24 mouse cellular contexts compared by ENCODE assay signal in genomic region chr1:90502371-90502770, GRCm38 (mm10).
DNase-seq lines count a peak whose midpoint lies in the region; ATAC-seq and TF ChIP-seq lines count a peak whose summit lies in the region.
"Had no signal": no experiment of that assay in that cellular context is flagged by ENCODE, and none has a peak within 500 bp of the region (broad histone marks: within the 10 kb centered on the region; RNA-seq: fewer than 3 reads in every experiment).

No protein-coding gene starts in this region.

- H3K79me2 ChIP-seq in heart, adult 2 months (replicated peaks; ENCODE audit: control insufficient read depth, insufficient read depth, low read length), result no peaks in the 10 kb centered on the region

- no peak for DNase-seq in gastrocnemius, adult 2 months
- DNase-seq in gastrocnemius, postnatal 25 days, result no peak
- no peak for DNase-seq in heart, adult 2 months
- DNase-seq in heart, postnatal 4 days, result no peak
- no peak for DNase-seq in midbrain, embryonic 10.5 days (ENCODE audit: low spot score)
- no peak for DNase-seq in midbrain, embryonic 14.5 days
- DNase-seq: adrenal gland, adult 8-10 months; adrenal gland, postnatal 14 days; adrenal gland, postnatal 36 days; B cell, adult 2 months; cerebellum, adult 11-12 months; cerebellum, adult 2 months; cerebellum, adult 9-10 months; cerebellum, postnatal 10 days; cerebellum, postnatal 25 days had no signal

- no peak for ATAC-seq in midbrain, embryonic 14.5 days (ENCODE audit: low FRiP score, low TSS enrichment)
- ATAC-seq: activated CD4-positive, CD25-positive, alpha-beta regulatory T cell, adult 4 months; CD4-positive, CD25-positive, alpha-beta regulatory T cell, adult 4 months; forebrain, embryonic 13.5 days; forebrain, embryonic 15.5 days; Patski had no signal

- H3K9me3 ChIP-seq in midbrain, embryonic 10.5 days (replicated peaks), result peaks cover 13% of the 10 kb centered on the region
- peaks cover 3% of the 10 kb centered on the region for H3K9me3 ChIP-seq in midbrain, embryonic 14.5 days (ENCODE audit: control insufficient read depth, low read length)
- H3K9me3 ChIP-seq: forebrain, embryonic 13.5 days; forebrain, embryonic 15.5 days had no signal

- no peak for TF ChIP-seq CTCF in gastrocnemius, adult 2 months (IDR thresholded peaks at IDR 0.05)
- TF ChIP-seq CTCF in heart, adult 2 months (IDR thresholded peaks at IDR 0.05), result no peak

- 78% methylated on average over 3 of the region's 3 CpGs for WGBS in heart, adult 2 months
- 92% methylated on average over 3 of the region's 3 CpGs for WGBS in midbrain, embryonic 10.5 days
- WGBS in midbrain, embryonic 14.5 days, result 98% methylated on average over 3 of the region's 3 CpGs

- H3K27me3 ChIP-seq in heart, adult 2 months (ENCODE audit: control insufficient read depth, insufficient read depth, low read length), result no peaks in the 10 kb centered on the region
- peaks cover 20% of the 10 kb centered on the region for H3K27me3 ChIP-seq in midbrain, embryonic 10.5 days (ENCODE audit: low read depth, poor library complexity, severe bottlenecking)
- H3K27me3 ChIP-seq in midbrain, embryonic 14.5 days (ENCODE audit: control insufficient read depth, insufficient read depth, low read length), result no peaks in the 10 kb centered on the region
- H3K27me3 ChIP-seq: CH12.LX; embryonic facial prominence, embryonic 12.5 days; forebrain, embryonic 13.5 days; forebrain, embryonic 15.5 days; Patski had no signal

- no peak overlapping the region for H3K9ac ChIP-seq in heart, adult 2 months (ENCODE audit: low read depth, low read length)
- H3K9ac ChIP-seq in midbrain, embryonic 14.5 days (replicated peaks; ENCODE audit: low read length), result no peak overlapping the region
- H3K9ac ChIP-seq: embryonic facial prominence, embryonic 12.5 days; forebrain, embryonic 13.5 days; forebrain, embryonic 15.5 days had no signal

- no peaks in the 10 kb centered on the region for H3K36me3 ChIP-seq in heart, adult 2 months (ENCODE audit: control insufficient read depth, insufficient read depth, low read length)
- no peaks in the 10 kb centered on the region for H3K36me3 ChIP-seq in midbrain, embryonic 10.5 days
- no peaks in the 10 kb centered on the region for H3K36me3 ChIP-seq in midbrain, embryonic 14.5 days (ENCODE audit: control insufficient read depth, insufficient read depth, low read length)
- H3K36me3 ChIP-seq: embryonic facial prominence, embryonic 10.5 days; embryonic facial prominence, embryonic 12.5 days; forebrain, embryonic 15.5 days; G1E had no signal

- no peak overlapping the region for H3K4me2 ChIP-seq in midbrain, embryonic 14.5 days (ENCODE audit: low read length)
- H3K4me2 ChIP-seq: embryonic facial prominence, embryonic 12.5 days; forebrain, embryonic 13.5 days; forebrain, embryonic 15.5 days had no signal

- no peak overlapping the region for H3K4me3 ChIP-seq in gastrocnemius, adult 2 months
- no peak overlapping the region for H3K4me3 ChIP-seq in heart, adult 2 months
- no peak overlapping the region for H3K4me3 ChIP-seq in midbrain, embryonic 10.5 days
- H3K4me3 ChIP-seq in midbrain, embryonic 14.5 days (replicated peaks; ENCODE audit: low read depth, low read length), result no peak overlapping the region
- H3K4me3 ChIP-seq: embryonic facial prominence, embryonic 10.5 days; embryonic facial prominence, embryonic 12.5 days; forebrain, embryonic 13.5 days; forebrain, embryonic 15.5 days had no signal

- no peak for TF ChIP-seq POLR2A in heart, adult 2 months (IDR thresholded peaks at IDR 0.05; ENCODE audit: insufficient read depth, low read depth, low read length)

- H3K4me1 ChIP-seq in heart, adult 2 months (ENCODE audit: control insufficient read depth, insufficient read depth, low read length), result peaks cover 13% of the 10 kb centered on the region
- peaks cover 32% of the 10 kb centered on the region for H3K4me1 ChIP-seq in midbrain, embryonic 10.5 days
- no peaks in the 10 kb centered on the region for H3K4me1 ChIP-seq in midbrain, embryonic 14.5 days (ENCODE audit: control insufficient read depth, insufficient read depth, low read length)

- no peak for TF ChIP-seq EP300 in heart, adult 2 months (IDR thresholded peaks at IDR 0.05; ENCODE audit: insufficient read depth, low read depth, low read length)

- intact Hi-C loops in gastrocnemius, adult 2 months (cut with DNase I), result no loop called here
- intact Hi-C loops in heart, adult 2 months (cut with DNase I), result no loop called here

- H3K27ac ChIP-seq in gastrocnemius, adult 2 months, result peak overlapping the region; percentile 68
- peak overlapping the region; percentile 32 for H3K27ac ChIP-seq in heart, adult 2 months
- peak overlapping the region; percentile 6; the same call in 1 of the 2 replicates for H3K27ac ChIP-seq in midbrain, embryonic 10.5 days (replicated peaks)
- H3K27ac ChIP-seq in midbrain, embryonic 14.5 days (replicated peaks; ENCODE audit: low read depth, low read length), result no peak overlapping the region
- H3K27ac ChIP-seq: embryonic facial prominence, embryonic 10.5 days; embryonic facial prominence, embryonic 12.5 days; forebrain, embryonic 13.5 days; forebrain, embryonic 15.5 days had no signal
